Mouse (Mus musculus) c-Kit-positive CD71-positive TER-119-negative erythroid progenitor cells, embryonic 14.5 days (primary cell): ENCODE results near the gene 2310057M21Rik.

ENCODE experiments used
- DNase-seq: peaks from one replicate; pipeline ENCODE4 v3.0.0-alpha.2; 2013; ENCODE audit warnings: low read depth

2310057M21Rik gene

GRCm38 (mm10) chr7:131318340-131318739 lies 44.2 kb downstream of the 2310057M21Rik start:
- DNase-seq: no peak

GRCm38 (mm10) chr7:131317587-131317986 lies 45.0 kb downstream of the 2310057M21Rik start:
- DNase-seq: no peak

- DNase-seq: no peak
Measured at GRCm38 (mm10) chr7:131314493-131314892, 48.1 kb downstream of the 2310057M21Rik start.

GRCm38 (mm10) chr7:131306733-131307132 lies 55.8 kb downstream of the 2310057M21Rik start:
- DNase-seq: no peak

GRCm38 (mm10) chr7:131303340-131303739 lies 59.2 kb downstream of the 2310057M21Rik start:
- DNase-seq: no peak

- no peak for DNase-seq
Measured at GRCm38 (mm10) chr7:131297151-131297550, 65.4 kb downstream of the 2310057M21Rik start.
